Mouse (Mus musculus): Measurements from ENCODE around the gene Brix1. TPM values are rescaled to one million over a fixed set of nuclear protein-coding genes. Genes with fewer than 3 reads are reported as not detected.

The Brix1 gene
- total RNA-seq (2012; rRNA removed): 25.3 and 36.8 TPM in 2 replicates
- 93.4 and 118 TPM in 2 replicates for total RNA-seq (2014; rRNA removed)
- 354 and 355 TPM in 2 replicates for polyA plus RNA-seq (2012; ENCODE audit: insufficient read length, low read depth)

DNA sequence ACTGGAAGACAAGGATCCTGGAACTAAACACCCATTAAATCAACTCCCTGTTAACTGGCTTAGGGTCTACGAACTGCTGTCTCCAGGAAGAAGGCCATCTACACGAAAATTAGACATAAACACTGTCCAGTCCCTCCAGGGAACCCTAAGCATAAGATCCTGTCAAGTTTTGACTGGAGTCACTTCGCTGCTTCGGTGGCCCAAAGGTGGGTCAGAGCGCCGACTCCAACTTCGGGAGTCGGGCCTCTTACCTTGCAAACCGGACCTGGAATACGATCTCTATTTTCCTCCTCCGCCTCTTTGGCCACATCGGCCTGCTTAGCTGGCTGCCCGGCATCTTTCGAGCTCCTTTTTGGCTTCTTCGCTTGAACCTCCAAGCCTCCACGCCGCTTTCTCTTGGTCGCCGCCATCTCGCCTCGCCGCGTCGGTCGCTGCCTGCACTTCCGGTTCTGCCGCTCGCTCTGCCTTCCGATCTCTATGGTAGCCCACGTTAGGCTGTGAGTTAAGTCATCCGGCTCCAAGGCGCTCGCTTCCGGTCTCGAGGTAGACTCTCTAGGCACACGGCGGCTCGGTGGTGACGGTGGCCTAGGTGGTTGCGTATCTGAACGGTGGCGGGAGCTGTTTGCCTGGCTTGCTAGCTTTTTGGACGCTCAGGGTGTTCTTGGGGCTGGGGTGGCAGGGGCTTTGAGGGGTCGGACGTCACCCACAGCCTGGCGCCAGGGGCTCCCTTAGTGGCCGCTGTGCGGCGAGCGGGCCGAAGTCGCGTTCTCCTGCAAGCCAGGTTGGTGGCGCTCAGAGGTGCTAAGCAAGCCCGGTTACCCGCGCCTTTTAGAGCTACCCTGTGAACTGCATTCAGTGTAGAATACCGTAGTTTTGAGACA, at the start of gene Brix1, which contains the start of gene Rad1:
Brix1 (minus strand) TSS at position 464 of the 881 bp plus-strand sequence.
Rad1 (plus strand) TSS at position 535 of the 881 bp plus-strand sequence.
- Histone ChIP-seq H3K9ac (ENCODE audit: insufficient read depth, low read depth) (peak within 1 kb of the TSS; percentile 98), H3K27me3 (replicated peaks) (no peaks in the 10 kb centered on the region), H3K4me3 (replicated peaks in 1 of 3; ENCODE audit: low read depth in 2 of 3, low read length in 2 of 3, poor library complexity in 1 of 3) (peak within 1 kb of the TSS; percentile 97 to 100 (median 99)), H3K9me3 (replicated peaks; ENCODE audit: low read length) (no peaks in the 10 kb centered on the region), H3K27ac (ENCODE audit: insufficient read depth, low read depth) (peak within 1 kb of the TSS; percentile 49), H3K4me2 (ENCODE audit: insufficient read depth, low read depth, poor library complexity, severe bottlenecking) (peak within 1 kb of the TSS; percentile 99), H3K36me3 (replicated peaks in 1 of 2; ENCODE audit: control insufficient read depth in 1 of 2, insufficient read depth in 1 of 2, low read length in 1 of 2) (peaks cover 39 to 54% of the 10 kb centered on the region in 2 experiments), H3K4me1 (ENCODE audit: control insufficient read depth in 1 of 2, insufficient read depth in 2 of 2) (peaks cover 0 to 45% of the 10 kb centered on the region in 2 experiments; a peak in 3 of 4 replicates), H3K79me2 (replicated peaks; ENCODE audit: control insufficient read depth, extremely low read depth, insufficient read depth, poor library complexity, severe bottlenecking) (peaks cover 56% of the 10 kb centered on the region)
- dilution Hi-C loops (cut with MboI; ENCODE audit: extremely low pct_ligation_motif_present, extremely low pct_unique_long_range_greater_than_20kb, low sequenced_read_pairs): no loop called here
- in situ Hi-C loops (cut with MboI; ENCODE audit: low pct_ligation_motif_present, low pct_unique_long_range_greater_than_20kb, low sequenced_read_pairs): loop anchor here (25.0 kb wide), 1 partner anchor 902 kb away; the partner anchor contains the start of gene Tars
- peak; percentile 95 for DNase-seq (ENCODE audit: extremely low read depth)
- TF ChIP-seq MYC (IDR thresholded peaks at IDR 0.05; ENCODE audit: low read depth, low read length) (peak; percentile 92), NELFE (IDR thresholded peaks at IDR 0.05; ENCODE audit: low read depth, low read length) (peak; percentile 92), KAT2A (IDR thresholded peaks at IDR 0.05; ENCODE audit: insufficient replicate concordance, low read length) (peak; percentile 90; the same call in 1 of the 2 replicates), CTCF (conservative IDR thresholded peaks at IDR 0.05 in 1 of 2, IDR thresholded peaks at IDR 0.05 in 1 of 2; ENCODE audit: low read depth in 2 of 2, low read length in 2 of 2) (no peak), BHLHE40 (IDR thresholded peaks at IDR 0.05; ENCODE audit: low read depth, low read length) (peak; percentile 12; the same call in 1 of the 2 replicates), TBP (conservative IDR thresholded peaks at IDR 0.05; ENCODE audit: low read depth, low read length) (peak; percentile 72; the same call in 1 of the 2 replicates), MEF2A (IDR thresholded peaks at IDR 0.05; ENCODE audit: borderline replicate concordance, low read depth, low read length) (peak; percentile 68), TCF12 (IDR thresholded peaks at IDR 0.05; ENCODE audit: low read depth, low read length) (peak; percentile 97), POLR2AphosphoS2 (IDR thresholded peaks at IDR 0.05; ENCODE audit: low read depth, low read length) (peak; percentile 64; the same call in 1 of the 2 replicates), MAX (IDR thresholded peaks at IDR 0.05; ENCODE audit: low read length) (peak; percentile 87), IRF4 (IDR thresholded peaks at IDR 0.05; ENCODE audit: low read depth, low read length) (no peak), NRF1 (IDR thresholded peaks at IDR 0.05; ENCODE audit: low read depth, low read length) (peak; percentile 42; the same call in 1 of the 2 replicates), ETS1 (conservative IDR thresholded peaks at IDR 0.05; ENCODE audit: low read depth, low read length) (peak; percentile 49; the same call in 1 of the 2 replicates), UBTF (IDR thresholded peaks at IDR 0.05; ENCODE audit: low read depth, low read length) (peak; percentile 37; the same call in 1 of the 2 replicates), GABPA (IDR thresholded peaks at IDR 0.05; ENCODE audit: insufficient replicate concordance, low read depth, low read length) (peak; percentile 78), POLR2A (IDR thresholded peaks at IDR 0.05; ENCODE audit: low read depth, low read length) (peak; percentile 88), ZC3H11A (IDR thresholded peaks at IDR 0.05; ENCODE audit: low read depth, low read length) (no peak), ZMIZ1 (IDR thresholded peaks at IDR 0.05; ENCODE audit: low read depth, low read length) (peak; percentile 82), CHD2 (IDR thresholded peaks at IDR 0.05; ENCODE audit: low read length) (no peak; the same call in 1 of the 2 replicates), SIN3A (IDR thresholded peaks at IDR 0.05; ENCODE audit: low read length) (peak; percentile 92), RCOR1 (conservative IDR thresholded peaks at IDR 0.05; ENCODE audit: low read depth, low read length) (no peak), MXI1 (IDR thresholded peaks at IDR 0.05; ENCODE audit: low read depth, low read length) (peak; percentile 95), ELF1 (IDR thresholded peaks at IDR 0.05; ENCODE audit: low read depth, low read length) (peak; percentile 96), HCFC1 (IDR thresholded peaks at IDR 0.05; ENCODE audit: low read depth, low read length) (peak; percentile 94), E2F4 (IDR thresholded peaks at IDR 0.05; ENCODE audit: insufficient replicate concordance, low read depth, low read length) (no peak)
